Mouse (Mus musculus): ENCODE data around the gene Crebbp. TPM values are rescaled to one million over a fixed set of nuclear protein-coding genes. Genes with fewer than 3 reads are reported as not detected.
"Not testable (repeated sequence)": the region's sequence is repeated elsewhere in the genome, so short reads cannot be mapped to it uniquely, and the experiment has no call there.

Gene Crebbp
- polyA plus RNA-seq (2016; fragmentation: Nextera tagmentation; extraction: Ambion mirVana): 27.7 and 30.2 TPM in 2 replicates

- Histone ChIP-seq H3K27me3 (ENCODE audit: low read depth, poor library complexity, severe bottlenecking) (peaks cover 22% of the 10 kb centered on the region), H3K4me1 (peaks cover 31% of the 10 kb centered on the region), H3K27ac (replicated peaks) (peak within 1 kb of the TSS; percentile 95), H3K4me3 (peak within 1 kb of the TSS; percentile 95), H3K9me3 (replicated peaks) (no peaks in the 10 kb centered on the region), H3K36me3 (peaks cover 1% of the 10 kb centered on the region; the same call in 1 of the 2 replicates)
- 1% methylated on average over 77 of the region's 92 CpGs for whole genome bisulfite sequencing
- peak; percentile 94 for DNase-seq (ENCODE audit: low spot score)
Observed at GRCm38 (mm10) chr16:4213799-4214551, at the start of gene Crebbp. TSS of gene Crebbp (minus strand) at chr16:4213997.

- 91% methylated on average over 3 of the region's 3 CpGs for WGBS
- no peak for DNase-seq (ENCODE audit: low spot score)
- no peak overlapping the region for H3K27ac ChIP-seq (replicated peaks)
Observed at GRCm38 (mm10) chr16:4263486-4263885, 49.7 kb upstream of the Crebbp start.

GRCm38 (mm10) chr16:4257546-4257945 lies 43.7 kb upstream of the Crebbp start:
- 82% methylated on average over 2 of the region's 2 CpGs for WGBS
- no peak for DNase-seq (ENCODE audit: low spot score)
- Histone ChIP-seq H3K27ac (replicated peaks) (no peak overlapping the region), H3K27me3 (ENCODE audit: low read depth, poor library complexity, severe bottlenecking) (no peaks in the 10 kb centered on the region), H3K4me3 (no peak overlapping the region), H3K36me3 (no peaks in the 10 kb centered on the region), H3K4me1 (no peaks in the 10 kb centered on the region), H3K9me3 (replicated peaks) (no peaks in the 10 kb centered on the region)

More at GRCm38 (mm10) chr16:4263486-4263885, 49.7 kb upstream of the Crebbp start:
- Histone ChIP-seq H3K4me1 (peaks cover 9% of the 10 kb centered on the region), H3K9me3 (replicated peaks) (no peaks in the 10 kb centered on the region), H3K4me3 (no peak overlapping the region), H3K27me3 (ENCODE audit: low read depth, poor library complexity, severe bottlenecking) (peaks cover 17% of the 10 kb centered on the region), H3K36me3 (no peaks in the 10 kb centered on the region)

GRCm38 (mm10) chr16:4248791-4249190 lies 35.0 kb upstream of the Crebbp start:
- Histone ChIP-seq H3K36me3 (no peaks in the 10 kb centered on the region), H3K27me3 (ENCODE audit: low read depth, poor library complexity, severe bottlenecking) (no peaks in the 10 kb centered on the region), H3K4me3 (no peak overlapping the region), H3K4me1 (no peaks in the 10 kb centered on the region), H3K9me3 (replicated peaks) (peaks cover 24% of the 10 kb centered on the region; the same call in 1 of the 2 replicates), H3K27ac (replicated peaks) (no peak overlapping the region)
- no peak for DNase-seq (ENCODE audit: low spot score)
- WGBS: 82% methylated on average over 3 of the region's 3 CpGs

GRCm38 (mm10) chr16:4245241-4245640 lies 31.4 kb upstream of the Crebbp start:
- not testable (repeated sequence) for H3K27ac ChIP-seq (replicated peaks); H3K36me3 ChIP-seq; DNase-seq (ENCODE audit: low spot score); H3K27me3 ChIP-seq (ENCODE audit: low read depth, poor library complexity, severe bottlenecking); H3K4me1 ChIP-seq; H3K4me3 ChIP-seq
- H3K9me3 ChIP-seq (replicated peaks): peaks cover 19% of the 10 kb centered on the region; the same call in 1 of the 2 replicates
- 93% methylated on average over 1 of the region's 1 CpGs for WGBS

- Histone ChIP-seq H3K4me3 (no peak overlapping the region), H3K9me3 (replicated peaks) (no peaks in the 10 kb centered on the region), H3K27me3 (ENCODE audit: low read depth, poor library complexity, severe bottlenecking) (no peaks in the 10 kb centered on the region), H3K4me1 (no peaks in the 10 kb centered on the region), H3K27ac (replicated peaks) (no peak overlapping the region), H3K36me3 (no peaks in the 10 kb centered on the region)
- 89% methylated on average over 4 of the region's 4 CpGs for WGBS
- no peak for DNase-seq (ENCODE audit: low spot score)
Observed at GRCm38 (mm10) chr16:4236131-4236530, 22.3 kb upstream of the Crebbp start.

GRCm38 (mm10) chr16:4235587-4235986 lies 21.8 kb upstream of the Crebbp start:
- no peak overlapping the region for H3K4me3 ChIP-seq
- no peaks in the 10 kb centered on the region for H3K27me3 ChIP-seq (ENCODE audit: low read depth, poor library complexity, severe bottlenecking)
- H3K36me3 ChIP-seq: no peaks in the 10 kb centered on the region
- no peaks in the 10 kb centered on the region for H3K9me3 ChIP-seq (replicated peaks)
- no peaks in the 10 kb centered on the region for H3K4me1 ChIP-seq
- DNase-seq (ENCODE audit: low spot score): no peak
- H3K27ac ChIP-seq (replicated peaks): no peak overlapping the region

GRCm38 (mm10) chr16:4225841-4226240 lies 12.0 kb upstream of the Crebbp start:
- Histone ChIP-seq H3K4me1 (no peaks in the 10 kb centered on the region), H3K27me3 (ENCODE audit: low read depth, poor library complexity, severe bottlenecking) (no peaks in the 10 kb centered on the region), H3K36me3 (no peaks in the 10 kb centered on the region), H3K9me3 (replicated peaks) (no peaks in the 10 kb centered on the region), H3K27ac (replicated peaks) (no peak overlapping the region), H3K4me3 (no peak overlapping the region)
- no peak for DNase-seq (ENCODE audit: low spot score)
- WGBS: 86% methylated on average over 2 of the region's 2 CpGs

GRCm38 (mm10) chr16:4214631-4215240 lies 939 bp upstream of the Crebbp start:
- H3K9me3 ChIP-seq (replicated peaks): no peaks in the 10 kb centered on the region
- H3K27ac ChIP-seq (replicated peaks): peak overlapping the region; percentile 95
- H3K4me3 ChIP-seq: peak overlapping the region; percentile 95
- peaks cover 22% of the 10 kb centered on the region for H3K27me3 ChIP-seq (ENCODE audit: low read depth, poor library complexity, severe bottlenecking)
- no peaks in the 10 kb centered on the region; the same call in 1 of the 2 replicates for H3K36me3 ChIP-seq
- H3K4me1 ChIP-seq: peaks cover 31% of the 10 kb centered on the region
- no peak for DNase-seq (ENCODE audit: low spot score)
- 42% methylated on average over 10 of the region's 10 CpGs for WGBS

- Histone ChIP-seq H3K4me3 (peak overlapping the region; percentile 95), H3K36me3 (peaks cover 9% of the 10 kb centered on the region), H3K27ac (replicated peaks) (peak overlapping the region; percentile 95), H3K27me3 (ENCODE audit: low read depth, poor library complexity, severe bottlenecking) (peaks cover 22% of the 10 kb centered on the region), H3K9me3 (replicated peaks) (no peaks in the 10 kb centered on the region), H3K4me1 (peaks cover 31% of the 10 kb centered on the region)
- DNase-seq (ENCODE audit: low spot score): peak; percentile 73
- 5% methylated on average over 110 of the region's 128 CpGs for WGBS
Observed at GRCm38 (mm10) chr16:4212963-4213798, 616 bp downstream of the Crebbp start.

- Histone ChIP-seq H3K4me1 (peaks cover 31% of the 10 kb centered on the region), H3K4me3 (peak overlapping the region; percentile 95), H3K36me3 (peaks cover 17% of the 10 kb centered on the region), H3K27ac (replicated peaks) (peak overlapping the region; percentile 95), H3K9me3 (replicated peaks) (no peaks in the 10 kb centered on the region), H3K27me3 (ENCODE audit: low read depth, poor library complexity, severe bottlenecking) (peaks cover 22% of the 10 kb centered on the region)
- no peak for DNase-seq (ENCODE audit: low spot score)
- 22% methylated on average over 23 of the region's 23 CpGs for WGBS
Observed at GRCm38 (mm10) chr16:4212167-4212962, 1.4 kb downstream of the Crebbp start.

GRCm38 (mm10) chr16:4210290-4210689 lies 3.5 kb downstream of the Crebbp start:
- Histone ChIP-seq H3K36me3 (peaks cover 33% of the 10 kb centered on the region), H3K4me3 (no peak overlapping the region; the same call in 1 of the 2 replicates), H3K4me1 (peaks cover 31% of the 10 kb centered on the region), H3K9me3 (replicated peaks) (no peaks in the 10 kb centered on the region), H3K27ac (replicated peaks) (no peak overlapping the region), H3K27me3 (ENCODE audit: low read depth, poor library complexity, severe bottlenecking) (peaks cover 9% of the 10 kb centered on the region)
- 89% methylated on average over 1 of the region's 1 CpGs for WGBS
- no peak for DNase-seq (ENCODE audit: low spot score)
